In genomic region chr17:44188769-44189145, GRCm38 (mm10) we compare ENCODE assay signal across 8 mouse cellular contexts. TPM values are rescaled to one million over a fixed set of nuclear protein-coding genes. Genes with fewer than 3 reads are reported as not detected.
DNase-seq lines count a peak whose midpoint lies in the region; ATAC-seq and TF ChIP-seq lines count a peak whose summit lies in the region.

No protein-coding gene starts in this region.

- no peak for TF ChIP-seq EP300 in liver, embryonic 14.5 days (IDR thresholded peaks at IDR 0.05; ENCODE audit: low read depth)

- TF ChIP-seq CTCF in testis, adult 2 months (IDR thresholded peaks at IDR 0.05; ENCODE audit: control insufficient read depth, insufficient read depth, insufficient replicate concordance, low read depth, low read length) = no peak
- TF ChIP-seq CTCF in embryonic fibroblast, embryonic 13.5 days (IDR thresholded peaks at IDR 0.05; ENCODE audit: borderline replicate concordance, insufficient read depth, low read length) = no peak
- no peak for TF ChIP-seq CTCF in liver, embryonic 14.5 days (IDR thresholded peaks at IDR 0.05; ENCODE audit: low read depth)

- under 1% methylated on average over 24 of the region's 24 CpGs for WGBS in hindbrain, embryonic 10.5 days
- WGBS in liver, embryonic 14.5 days (ENCODE audit: insufficient replicate concordance) = under 1% methylated on average over 24 of the region's 24 CpGs
- WGBS in neural tube, embryonic 14.5 days = under 1% methylated on average over 24 of the region's 24 CpGs

- no peak overlapping the region for H3K9ac ChIP-seq in liver, embryonic 14.5 days (replicated peaks)
- H3K9ac ChIP-seq in neural tube, embryonic 14.5 days (replicated peaks; ENCODE audit: low read depth, low read length) = 0 out of 2 replicates have a peak overlapping the region, but pooled peaks have one; percentile 21

- peak overlapping the region; percentile 65 for H3K4me2 ChIP-seq in liver, embryonic 14.5 days (ENCODE audit: low read depth)
- H3K4me2 ChIP-seq in neural tube, embryonic 14.5 days (ENCODE audit: low read depth, low read length) = peak overlapping the region; percentile 67

- H3K4me3 ChIP-seq in testis, adult 2 months (ENCODE audit: control insufficient read depth, low read depth, low read length) = peak overlapping the region; percentile 68
- H3K4me3 ChIP-seq in embryonic fibroblast, embryonic 13.5 days (ENCODE audit: insufficient read depth, low read length) = peak overlapping the region; percentile 39
- peak overlapping the region; percentile 60 for H3K4me3 ChIP-seq in hindbrain, embryonic 10.5 days
- peak overlapping the region; percentile 32 to 42 for H3K4me3 ChIP-seq in liver, embryonic 14.5 days (ENCODE audit: insufficient read depth in 1 of 2, low read depth in 2 of 2, low read length in 2 of 2)
- H3K4me3 ChIP-seq in neural tube, embryonic 14.5 days (ENCODE audit: low read depth, low read length) = peak overlapping the region; percentile 30

- H3K27me3 ChIP-seq in testis, adult 2 months (ENCODE audit: control insufficient read depth, insufficient read depth, low read length) = no peaks in the 10 kb centered on the region; the same call in 1 of the 2 replicates
- H3K27me3 ChIP-seq in hindbrain, embryonic 10.5 days (ENCODE audit: insufficient read depth, poor library complexity, severe bottlenecking) = peaks cover 50% of the 10 kb centered on the region
- H3K27me3 ChIP-seq in liver, embryonic 14.5 days (ENCODE audit: control insufficient read depth, insufficient read depth, low read length) = peaks cover 3% of the 10 kb centered on the region; the same call in 1 of the 2 replicates
- peaks cover 11% of the 10 kb centered on the region for H3K27me3 ChIP-seq in neural tube, embryonic 14.5 days (ENCODE audit: control insufficient read depth, insufficient read depth, low read length)

- DNase-seq in testis, postnatal 14 days (ENCODE audit: low spot score) = no peak
- peak; percentile 38 for DNase-seq in hindbrain, embryonic 10.5 days (ENCODE audit: low spot score)
- DNase-seq in liver, embryonic 14.5 days (ENCODE audit: low read depth in 3 of 3, low spot score in 3 of 3) = no peak
- no peak for DNase-seq in left cerebral cortex, postnatal 14 days (ENCODE audit: low spot score in 2 of 2)
- DNase-seq in layer of hippocampus, postnatal 10 days (ENCODE audit: low spot score in 2 of 2) = no peak

- TF ChIP-seq POLR2A in testis, adult 2 months (IDR thresholded peaks at IDR 0.05; ENCODE audit: control insufficient read depth, low read depth, low read length) = no peak
- no peak for TF ChIP-seq POLR2A in embryonic fibroblast, embryonic 13.5 days (IDR thresholded peaks at IDR 0.05; ENCODE audit: low read depth, low read length)

- no peak overlapping the region for H3K27ac ChIP-seq in testis, adult 2 months (ENCODE audit: control insufficient read depth, insufficient read depth, low read depth, low read length)
- H3K27ac ChIP-seq in embryonic fibroblast, embryonic 13.5 days (ENCODE audit: insufficient read depth, low read length) = no peak overlapping the region
- H3K27ac ChIP-seq in hindbrain, embryonic 10.5 days = no peak overlapping the region
- H3K27ac ChIP-seq in liver, embryonic 14.5 days = no peak overlapping the region
- H3K27ac ChIP-seq in neural tube, embryonic 14.5 days (ENCODE audit: low read depth, low read length) = no peak overlapping the region

- no peaks in the 10 kb centered on the region for H3K36me3 ChIP-seq in testis, adult 2 months (ENCODE audit: control insufficient read depth, insufficient read depth, low read length)
- H3K36me3 ChIP-seq in hindbrain, embryonic 10.5 days = no peaks in the 10 kb centered on the region
- H3K36me3 ChIP-seq in liver, embryonic 14.5 days (replicated peaks; ENCODE audit: control insufficient read depth, insufficient read depth, low read depth) = no peaks in the 10 kb centered on the region
- no peaks in the 10 kb centered on the region for H3K36me3 ChIP-seq in neural tube, embryonic 14.5 days (ENCODE audit: control insufficient read depth, insufficient read depth, low read length)

- no peaks in the 10 kb centered on the region for H3K9me3 ChIP-seq in hindbrain, embryonic 10.5 days
- H3K9me3 ChIP-seq in liver, embryonic 14.5 days (ENCODE audit: control insufficient read depth, low read length) = no peaks in the 10 kb centered on the region
- H3K9me3 ChIP-seq in neural tube, embryonic 14.5 days (ENCODE audit: control insufficient read depth, low read length) = no peaks in the 10 kb centered on the region

- no peak for ATAC-seq in liver, embryonic 14.5 days (ENCODE audit: insufficient read depth)
- ATAC-seq in neural tube, embryonic 14.5 days (ENCODE audit: low read depth) = no peak

- intact Hi-C loops in left cerebral cortex, postnatal 14 days (cut with DNase I) = no loop called here

- H3K4me1 ChIP-seq in testis, adult 2 months (ENCODE audit: control insufficient read depth, insufficient read depth, low read length) = peaks cover 8% of the 10 kb centered on the region
- H3K4me1 ChIP-seq in embryonic fibroblast, embryonic 13.5 days (ENCODE audit: control insufficient read depth, insufficient read depth, low read length) = no peaks in the 10 kb centered on the region
- H3K4me1 ChIP-seq in hindbrain, embryonic 10.5 days (replicated peaks) = peaks cover 17% of the 10 kb centered on the region
- H3K4me1 ChIP-seq in liver, embryonic 14.5 days (replicated peaks; ENCODE audit: control insufficient read depth in 2 of 2, insufficient read depth in 2 of 2, low read length in 1 of 2) = no peaks in the 10 kb centered on the region
- H3K4me1 ChIP-seq in neural tube, embryonic 14.5 days (ENCODE audit: control insufficient read depth, insufficient read depth, low read length) = peaks cover 10% of the 10 kb centered on the region

RNA-seq across cellular contexts. Expression of gene Clic5, which starts 0.4 kb away (rescaled TPM):
- 0.20 and 0.28 TPM in 2 replicates for polyA plus RNA-seq in testis, adult 2 months (2012; rRNA removed)
- polyA plus RNA-seq in embryonic fibroblast, embryonic 13.5 days (2011; ENCODE audit: insufficient read length, low read depth, missing spikeins) = 0.13 and 0.23 TPM in 2 replicates
- 0.17 and 0.29 TPM in 2 replicates for polyA plus RNA-seq in hindbrain, embryonic 10.5 days (2016; fragmentation: Nextera tagmentation; extraction: Ambion mirVana)
- polyA plus RNA-seq in liver, embryonic 14.5 days (2012; rRNA removed) = 0.24 and 0.31 TPM in 2 replicates
- polyA plus RNA-seq in liver, embryonic 14.5 days (2014; fragmentation: Nextera tagmentation; extraction: Ambion mirVana) = 0.24 and 0.42 TPM in 2 replicates
- 0.17 and 0.35 TPM in 2 replicates for polyA plus RNA-seq in neural tube, embryonic 14.5 days (2014; fragmentation: Nextera tagmentation; extraction: Ambion mirVana)
- 1 to 10 TPM; 3.1 to 3.3 TPM for total RNA-seq in left cerebral cortex, postnatal 14 days (2021)
- 1 to 10 TPM; 1.8 to 2.1 TPM for total RNA-seq in layer of hippocampus, postnatal 10 days (2021)
